In the genomic region with DNA sequence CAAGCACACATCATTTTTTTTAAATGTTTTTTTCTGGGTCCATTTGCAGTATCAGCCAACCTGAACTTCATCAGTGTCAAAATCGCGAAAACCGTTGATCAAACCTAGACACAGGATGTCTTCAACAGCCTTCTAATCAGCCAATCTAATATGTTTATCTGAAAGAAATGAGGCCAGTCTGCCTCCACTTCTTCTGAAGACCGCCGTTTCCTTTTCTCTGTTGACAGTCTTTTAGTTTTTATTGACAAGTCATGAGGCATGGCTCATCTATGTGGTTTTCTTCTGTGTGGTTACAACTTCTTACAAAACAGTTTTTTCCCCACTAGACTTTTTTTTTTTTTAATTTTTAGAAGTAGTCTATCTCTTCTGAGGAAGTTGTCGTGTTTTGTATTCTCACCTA, we compare ENCODE assay signal across 1 mouse cellular context.
TF ChIP-seq lines count a peak whose summit lies in the region.

No protein-coding gene starts in this region.

TF ChIP-seq in MEL, 35 proteins besides CTCF, POLR2A, EP300 and RAD21 (continued from another document):
- no peak for TF ChIP-seq JUND (IDR thresholded peaks at IDR 0.05; ENCODE audit: low read depth, low read length)
TF ChIP-seq in MEL: peak in this region for 5.
